Mouse (Mus musculus): Measurements from ENCODE around the gene Olfr181. TPM values are rescaled to one million over a fixed set of nuclear protein-coding genes. Genes with fewer than 3 reads are reported as not detected.

Gene Olfr181
- not detected in 2 replicates for polyA plus RNA-seq (2015; fragmentation: Nextera tagmentation; extraction: Ambion mirVana)

DNA sequence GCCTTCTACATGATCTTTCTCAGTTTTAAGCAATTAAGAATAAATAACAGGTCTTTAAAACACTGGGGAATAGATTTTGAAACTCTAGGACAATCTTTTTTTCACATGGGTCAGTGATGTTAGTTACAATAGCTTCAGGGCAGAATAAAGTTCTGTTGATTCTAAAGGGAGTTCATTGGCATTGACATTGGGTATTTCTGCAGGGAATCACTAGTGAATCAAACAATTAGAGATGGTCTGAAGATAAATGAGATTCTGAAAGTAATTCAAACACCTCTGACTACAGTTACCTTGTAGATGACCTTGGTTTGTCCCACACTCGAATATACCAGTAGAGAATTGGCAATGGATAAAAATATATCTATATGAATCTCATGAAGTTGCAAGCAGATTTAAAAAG, at the start of gene Olfr181:
Gene Olfr181, minus strand, starts transcription at position 101 of the 400 bp plus-strand sequence.
- ATAC-seq (ENCODE audit: low FRiP score, low read depth), result no peak
- H3K27me3 ChIP-seq, result no peaks in the 10 kb centered on the region
- 63% methylated on average over 1 of the region's 1 CpGs for WGBS
- no peaks in the 10 kb centered on the region for H3K4me1 ChIP-seq (replicated peaks)
- no peak within 1 kb of the TSS for H3K9ac ChIP-seq
- H3K27ac ChIP-seq (replicated peaks), result no peak within 1 kb of the TSS
- H3K4me3 ChIP-seq, result no peak within 1 kb of the TSS
- H3K9me3 ChIP-seq, result no peaks in the 10 kb centered on the region
- no peaks in the 10 kb centered on the region for H3K36me3 ChIP-seq
- no peak within 1 kb of the TSS for H3K4me2 ChIP-seq

DNA sequence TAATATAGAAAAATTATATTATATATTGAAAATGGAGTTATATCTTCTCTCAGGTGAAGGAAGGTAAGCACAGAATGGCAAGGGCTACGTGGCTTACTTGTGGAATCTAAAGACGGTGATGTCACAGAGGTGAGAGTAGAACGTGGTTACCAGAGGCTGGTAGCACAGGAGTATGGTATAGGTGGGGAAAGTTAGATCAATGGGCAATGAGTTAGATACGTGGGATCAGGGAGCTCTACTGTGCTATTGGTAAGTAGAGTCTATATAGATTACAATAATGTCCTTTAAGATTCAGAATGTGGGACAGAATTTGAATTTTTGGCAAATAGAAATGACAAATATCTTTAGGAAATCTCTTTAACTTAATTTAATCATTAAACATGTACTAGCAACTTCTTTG, 737 bp upstream of the Olfr181 start, which contains the start of gene Olfr180:
Gene Olfr180, minus strand, starts transcription at position 101 of the 400 bp plus-strand sequence.
- H3K36me3 ChIP-seq, result no peaks in the 10 kb centered on the region
- no peak within 1 kb of the TSS for H3K4me2 ChIP-seq
- no peaks in the 10 kb centered on the region for H3K4me1 ChIP-seq (replicated peaks)
- H3K4me3 ChIP-seq, result no peak within 1 kb of the TSS
- 87% methylated on average over 4 of the region's 4 CpGs for WGBS
- ATAC-seq (ENCODE audit: low FRiP score, low read depth), result no peak
- H3K27me3 ChIP-seq, result no peaks in the 10 kb centered on the region
- no peak within 1 kb of the TSS for H3K27ac ChIP-seq (replicated peaks)
- no peak within 1 kb of the TSS for H3K9ac ChIP-seq
- H3K9me3 ChIP-seq, result no peaks in the 10 kb centered on the region

DNA sequence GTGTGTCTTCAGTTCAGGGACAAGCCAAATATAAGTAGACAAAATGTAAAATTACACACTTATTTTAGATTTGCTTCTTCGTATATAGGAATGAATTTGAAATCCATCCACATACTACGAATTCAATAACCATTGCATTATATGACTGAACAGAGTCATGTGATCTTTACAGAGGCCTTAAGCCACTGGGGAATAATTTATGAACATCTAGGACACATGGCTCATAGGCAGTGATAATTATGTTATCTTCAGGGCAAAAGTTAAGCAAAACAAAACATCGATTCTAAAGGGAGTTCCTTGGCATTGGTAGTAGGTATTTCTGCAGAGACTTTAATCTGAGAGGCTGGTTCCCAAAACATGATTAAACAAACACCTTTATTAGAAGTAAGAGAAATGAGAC, 36.6 kb downstream of the Olfr181 start, which contains the start of gene Olfr178:
Gene Olfr178, minus strand, starts transcription at position 101 of the 400 bp plus-strand sequence.
- no peaks in the 10 kb centered on the region for H3K9me3 ChIP-seq
- no peak within 1 kb of the TSS for H3K4me3 ChIP-seq
- 91% methylated on average over 3 of the region's 3 CpGs for WGBS
- no peaks in the 10 kb centered on the region for H3K4me1 ChIP-seq (replicated peaks)
- no peak within 1 kb of the TSS for H3K4me2 ChIP-seq
- no peaks in the 10 kb centered on the region for H3K27me3 ChIP-seq
- no peak for ATAC-seq (ENCODE audit: low FRiP score, low read depth)
- no peak within 1 kb of the TSS for H3K27ac ChIP-seq (replicated peaks)
- no peak within 1 kb of the TSS for H3K9ac ChIP-seq
- H3K36me3 ChIP-seq, result no peaks in the 10 kb centered on the region

DNA sequence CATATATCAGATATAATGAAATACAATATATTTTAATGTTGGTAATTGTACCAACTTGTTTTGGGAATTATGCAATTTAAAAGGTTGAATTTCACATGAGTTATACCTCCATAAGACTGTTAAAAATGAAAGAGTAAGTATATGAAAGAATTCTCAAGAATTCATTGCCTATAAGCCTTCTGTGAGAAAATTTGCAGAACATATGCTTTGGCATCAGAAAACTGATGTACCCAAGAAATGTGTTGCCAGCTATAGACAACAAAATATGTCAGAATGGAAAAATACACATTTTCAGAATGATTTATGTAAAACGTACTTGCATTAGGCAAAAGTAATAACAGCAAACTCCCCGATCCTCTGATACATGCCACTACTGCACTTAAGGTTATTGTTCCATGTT, 44.1 kb downstream of the Olfr181 start:
- H3K9ac ChIP-seq, result no peak overlapping the region
- no peaks in the 10 kb centered on the region for H3K9me3 ChIP-seq
- no peaks in the 10 kb centered on the region for H3K27me3 ChIP-seq
- H3K4me2 ChIP-seq, result no peak overlapping the region
- no peak for ATAC-seq (ENCODE audit: low FRiP score, low read depth)
- no peaks in the 10 kb centered on the region for H3K36me3 ChIP-seq
- H3K27ac ChIP-seq (replicated peaks), result no peak overlapping the region
- WGBS, result 94% methylated on average over 2 of the region's 2 CpGs
- no peak overlapping the region for H3K4me3 ChIP-seq
- H3K4me1 ChIP-seq (replicated peaks), result no peaks in the 10 kb centered on the region

Other genes with a start within 250 kb of the Olfr181 start
- gene Gpr15, start 209.7 kb downstream of the Olfr181 start, polyA plus RNA-seq (2015; fragmentation: Nextera tagmentation; extraction: Ambion mirVana), result 0.13 TPM in 1 of 2 replicates, not detected in the other
- gene Cldnd1, start 200.8 kb downstream of the Olfr181 start, polyA plus RNA-seq (2015; fragmentation: Nextera tagmentation; extraction: Ambion mirVana), result 132 and 148 TPM in 2 replicates
- not detected in 2 replicates for gene Olfr172, start 165.6 kb downstream of the Olfr181 start, polyA plus RNA-seq (2015; fragmentation: Nextera tagmentation; extraction: Ambion mirVana)
- not detected in 2 replicates for gene Olfr173, start 128.5 kb downstream of the Olfr181 start, polyA plus RNA-seq (2015; fragmentation: Nextera tagmentation; extraction: Ambion mirVana)
- gene Olfr175-ps1, start 102.0 kb downstream of the Olfr181 start, polyA plus RNA-seq (2015; fragmentation: Nextera tagmentation; extraction: Ambion mirVana), result not detected in 2 replicates
- not detected in 2 replicates for gene Olfr177, start 54.0 kb downstream of the Olfr181 start, polyA plus RNA-seq (2015; fragmentation: Nextera tagmentation; extraction: Ambion mirVana)
- gene Olfr178, start 36.7 kb downstream of the Olfr181 start, polyA plus RNA-seq (2015; fragmentation: Nextera tagmentation; extraction: Ambion mirVana), result not detected in 2 replicates
- not detected in 2 replicates for gene Olfr180, start 637 bp upstream of the Olfr181 start, polyA plus RNA-seq (2015; fragmentation: Nextera tagmentation; extraction: Ambion mirVana)
- gene Olfr183, start 66.6 kb upstream of the Olfr181 start, polyA plus RNA-seq (2015; fragmentation: Nextera tagmentation; extraction: Ambion mirVana), result not detected in 2 replicates
- not detected in 2 replicates for gene Olfr186, start 101.5 kb upstream of the Olfr181 start, polyA plus RNA-seq (2015; fragmentation: Nextera tagmentation; extraction: Ambion mirVana)
- not detected in 2 replicates for gene Olfr187, start 111.0 kb upstream of the Olfr181 start, polyA plus RNA-seq (2015; fragmentation: Nextera tagmentation; extraction: Ambion mirVana)
- not detected in 2 replicates for gene Olfr190, start 149.2 kb upstream of the Olfr181 start, polyA plus RNA-seq (2015; fragmentation: Nextera tagmentation; extraction: Ambion mirVana)
- gene Olfr191, start 161.1 kb upstream of the Olfr181 start, polyA plus RNA-seq (2015; fragmentation: Nextera tagmentation; extraction: Ambion mirVana), result not detected in 2 replicates
- not detected in 2 replicates for gene Olfr193, start 183.1 kb upstream of the Olfr181 start, polyA plus RNA-seq (2015; fragmentation: Nextera tagmentation; extraction: Ambion mirVana)
- not detected in 2 replicates for gene Olfr194, start 192.3 kb upstream of the Olfr181 start, polyA plus RNA-seq (2015; fragmentation: Nextera tagmentation; extraction: Ambion mirVana)
- gene Olfr195, start 218.3 kb upstream of the Olfr181 start, polyA plus RNA-seq (2015; fragmentation: Nextera tagmentation; extraction: Ambion mirVana), result not detected in 2 replicates
- not detected in 2 replicates for gene Olfr196, start 241.7 kb upstream of the Olfr181 start, polyA plus RNA-seq (2015; fragmentation: Nextera tagmentation; extraction: Ambion mirVana)